Mouse (Mus musculus): ENCODE results near the gene Sphk2.
"Not testable (repeated sequence)": the region's sequence is repeated elsewhere in the genome, so short reads cannot be mapped to it uniquely, and the experiment has no call there.

Gene Sphk2

GRCm38 (mm10) chr7:45693921-45694591 lies 23.7 kb downstream of the Sphk2 start, which contains the start of gene Sec1:
Gene Sec1 (minus strand): TSS chr7:45694402.
- DNase-seq (ENCODE audit: low read depth, low spot score): no peak

- DNase-seq (ENCODE audit: low read depth, low spot score): no peak
Measured at GRCm38 (mm10) chr7:45692364-45692763, 25.4 kb downstream of the Sphk2 start.

GRCm38 (mm10) chr7:45689800-45690199 lies 28.0 kb downstream of the Sphk2 start:
- DNase-seq (ENCODE audit: low read depth, low spot score): no peak

- DNase-seq (ENCODE audit: low read depth, low spot score): no peak
Measured at GRCm38 (mm10) chr7:45689099-45689498, 28.7 kb downstream of the Sphk2 start.

- no peak for DNase-seq (ENCODE audit: low read depth, low spot score)
Measured at GRCm38 (mm10) chr7:45686841-45687240, 31.0 kb downstream of the Sphk2 start.

- DNase-seq (ENCODE audit: low read depth, low spot score): no peak
Measured at GRCm38 (mm10) chr7:45685811-45686210, 32.0 kb downstream of the Sphk2 start.

- DNase-seq (ENCODE audit: low read depth, low spot score): no peak
Measured at GRCm38 (mm10) chr7:45683396-45684050, 34.3 kb downstream of the Sphk2 start, which contains the start of gene Ntn5. Gene Ntn5 (plus strand): TSS chr7:45684022.

GRCm38 (mm10) chr7:45682144-45683126 lies 35.4 kb downstream of the Sphk2 start:
- DNase-seq (ENCODE audit: low read depth, low spot score): no peak

GRCm38 (mm10) chr7:45681046-45681736 lies 36.6 kb downstream of the Sphk2 start:
- DNase-seq (ENCODE audit: low read depth, low spot score): no peak

GRCm38 (mm10) chr7:45679966-45680621 lies 37.7 kb downstream of the Sphk2 start:
- no peak for DNase-seq (ENCODE audit: low read depth, low spot score)

GRCm38 (mm10) chr7:45678513-45678912 lies 39.3 kb downstream of the Sphk2 start:
- DNase-seq (ENCODE audit: low read depth, low spot score): no peak

GRCm38 (mm10) chr7:45677627-45678295 lies 40.0 kb downstream of the Sphk2 start:
- DNase-seq (ENCODE audit: low read depth, low spot score): no peak

- DNase-seq (ENCODE audit: low read depth, low spot score): no peak
Measured at GRCm38 (mm10) chr7:45668921-45669320, 48.9 kb downstream of the Sphk2 start.

- no peak for DNase-seq (ENCODE audit: low read depth, low spot score)
Measured at GRCm38 (mm10) chr7:45667761-45668160, 50.0 kb downstream of the Sphk2 start.

- DNase-seq (ENCODE audit: low read depth, low spot score): no peak
Measured at GRCm38 (mm10) chr7:45666161-45666560, 51.6 kb downstream of the Sphk2 start, which contains the start of gene Fut2. Gene Fut2 (minus strand): TSS chr7:45666394.

- no peak for DNase-seq (ENCODE audit: low read depth, low spot score)
Measured at GRCm38 (mm10) chr7:45665303-45666138, 52.3 kb downstream of the Sphk2 start.

- not testable (repeated sequence) for DNase-seq (ENCODE audit: low read depth, low spot score)
Measured at GRCm38 (mm10) chr7:45661702-45662101, 56.1 kb downstream of the Sphk2 start.

GRCm38 (mm10) chr7:45660746-45661478 lies 56.9 kb downstream of the Sphk2 start:
- no peak for DNase-seq (ENCODE audit: low read depth, low spot score)

Measured in c-Kit-negative CD71-positive TER-119-positive erythroid progenitor cells, embryonic 14.5 days (primary cell).